ENCODE assay signal across 29 mouse cellular contexts in the genomic region with DNA sequence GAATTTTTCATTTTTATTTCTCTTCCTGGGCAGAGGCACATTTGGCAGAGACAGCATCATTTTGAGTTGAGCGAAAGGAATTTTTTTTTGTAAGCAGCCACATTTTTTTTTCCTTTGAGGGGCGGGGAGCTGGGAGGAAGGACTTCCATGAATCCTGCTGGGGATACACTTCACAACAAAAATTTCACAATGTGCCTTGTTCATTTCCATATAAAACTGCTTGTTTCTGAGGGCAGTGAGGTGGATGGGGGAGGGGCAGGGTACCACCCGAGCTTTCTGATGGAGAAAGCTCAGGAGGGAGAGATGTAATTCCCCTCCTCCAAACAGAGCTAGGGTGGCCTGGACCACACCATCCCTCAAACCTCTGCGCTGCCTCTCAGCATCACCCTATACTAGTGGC. TPM values are rescaled to one million over a fixed set of nuclear protein-coding genes. Genes with fewer than 3 reads are reported as not detected.
DNase-seq lines count a peak whose midpoint lies in the region; TF ChIP-seq lines count a peak whose summit lies in the region.
"Had no signal": no experiment of that assay in that cellular context is flagged by ENCODE, and none has a peak within 500 bp of the region (broad histone marks: within the 10 kb centered on the region; RNA-seq: fewer than 3 reads in every experiment).

No protein-coding gene starts in this region.

- DNase-seq in gastrocnemius, adult 2 months: peak; percentile 47
- DNase-seq in gastrocnemius, postnatal 25 days: no peak
- DNase-seq in lung, postnatal 10 days: peak; percentile 6
- no peak for DNase-seq in lung, postnatal 4 days
- DNase-seq in adipocyte (ENCODE audit: low spot score): peak; percentile 52
- peak; percentile 30 for DNase-seq in skeletal muscle tissue, adult 2 months (ENCODE audit: low read depth, low spot score)
- DNase-seq: adrenal gland, postnatal 36 days; B cell, adult 2 months; cerebellum, adult 18-20 months; cerebellum, postnatal 10 days; gastrocnemius, postnatal 10 days; heart, adult 2 months; heart, postnatal 10 days; kidney, adult 8-10 months; kidney, postnatal 4 days; liver, embryonic 13.5 days; retina, postnatal 1 day; right cerebral cortex, postnatal 14 days had no signal

- no peak for TF ChIP-seq CTCF in gastrocnemius, adult 2 months (IDR thresholded peaks at IDR 0.05)

- intact Hi-C loops in gastrocnemius, adult 2 months (cut with DNase I): no loop called here

- peak overlapping the region; percentile 24; the same call in 1 of the 2 replicates for H3K27ac ChIP-seq in gastrocnemius, adult 2 months
- H3K27ac ChIP-seq: embryonic facial prominence, embryonic 10.5 days; embryonic facial prominence, embryonic 15.5 days; heart, adult 2 months; heart, embryonic 13.5 days; hindbrain, embryonic 10.5 days; hindbrain, postnatal 0 days; kidney, postnatal 0 days; limb, embryonic 10.5 days; limb, embryonic 15.5 days; liver, embryonic 13.5 days; stomach, embryonic 15.5 days had no signal

- H3K4me3 ChIP-seq in gastrocnemius, adult 2 months: no peak overlapping the region
- H3K4me3 ChIP-seq: embryonic facial prominence, embryonic 10.5 days; embryonic facial prominence, embryonic 15.5 days; forebrain, embryonic 13.5 days; heart, adult 2 months; heart, embryonic 13.5 days; hindbrain, embryonic 10.5 days; limb, embryonic 10.5 days; limb, embryonic 15.5 days; liver, embryonic 13.5 days; stomach, embryonic 15.5 days had no signal

RNA-seq across cellular contexts. Expression of gene Adgrd1, which starts 22.6 kb away (rescaled TPM):
- total RNA-seq in gastrocnemius, adult 2 months (2021): 1 to 10 TPM; 5.6 to 6.0 TPM
- 1 to 10 TPM; 4.9 to 6.6 TPM for total RNA-seq in gastrocnemius, postnatal 25 days (2021)
- total RNA-seq: megakaryocyte, adult 5-6 weeks had no signal

Comparison
In these comparisons a context has a peak if more than half of its experiments do, and no peak if none do; other contexts are left out.
1. DNase-seq: peak in gastrocnemius, adult 2 months (single experiment), lung, postnatal 10 days (single experiment), adipocyte (single experiment) and skeletal muscle tissue, adult 2 months (single experiment); none in gastrocnemius, postnatal 25 days (single experiment) and lung, postnatal 4 days (0 of 2).